Mouse (Mus musculus) leukemia stem cell, adult 10-12 weeks (primary cell): ENCODE measurements around the gene Col4a2. TPM values are rescaled to one million over a fixed set of nuclear protein-coding genes. Genes with fewer than 3 reads are reported as not detected.

Source experiments
- polyA plus RNA-seq: library from polyadenylated mRNA; stranded (reverse); fragments of >175 nt; gene quantifications from 2 replicates; pipeline ENCODE4 v1.2.3, GENCODE M21; 2012; ENCODE audit warnings: low replicate concordance

Col4a2 gene
- polyA plus RNA-seq: 13.6 and 20.9 TPM in 2 replicates

DNA sequence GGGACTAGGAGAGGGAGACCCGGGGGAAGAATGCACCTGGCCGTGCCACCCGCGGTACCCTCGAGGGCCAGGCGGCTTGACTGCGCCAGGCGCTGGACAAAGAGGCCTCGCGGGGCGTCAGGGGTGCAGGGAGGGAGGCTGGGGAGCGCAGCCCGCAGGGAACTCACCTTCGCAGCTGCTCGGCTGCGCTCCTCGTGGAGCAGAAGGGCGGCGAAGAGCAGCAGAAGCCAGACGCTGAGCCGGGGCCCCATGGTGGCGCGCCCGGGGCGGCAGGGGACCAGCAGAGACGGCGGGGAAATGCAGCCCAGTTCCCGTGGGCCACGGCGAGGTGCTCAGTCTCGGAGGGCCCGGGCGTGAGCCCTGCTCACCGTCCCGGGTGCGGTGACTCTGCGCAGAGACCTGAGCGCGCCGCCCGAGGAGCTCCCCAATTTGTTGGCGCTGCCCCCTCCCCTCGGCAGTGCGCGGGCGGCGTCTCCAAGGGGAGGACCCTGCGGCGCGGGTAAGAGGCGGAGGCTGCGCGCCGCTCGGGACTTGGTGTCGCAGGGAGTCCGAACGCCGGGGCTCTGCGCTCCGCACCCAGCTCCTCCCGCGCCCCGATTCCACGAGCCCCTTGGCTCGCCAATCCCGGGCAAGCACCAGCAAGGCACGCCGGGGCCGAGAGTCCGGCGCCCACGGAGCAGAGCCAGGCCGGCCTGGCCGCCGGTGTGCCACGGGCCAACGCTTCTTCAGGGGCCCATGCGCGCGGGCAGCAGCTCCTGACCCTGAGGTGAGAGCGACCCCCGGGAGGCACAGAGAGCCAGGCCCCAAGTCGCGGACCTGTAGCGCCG is at the start of gene Col4a2, which contains the start of gene Col4a1:
TSS of gene Col4a2 (plus strand) at position 457 of the 827 bp plus-strand sequence.
TSS of gene Col4a1 (minus strand) at position 478 of the 827 bp plus-strand sequence.

DNA sequence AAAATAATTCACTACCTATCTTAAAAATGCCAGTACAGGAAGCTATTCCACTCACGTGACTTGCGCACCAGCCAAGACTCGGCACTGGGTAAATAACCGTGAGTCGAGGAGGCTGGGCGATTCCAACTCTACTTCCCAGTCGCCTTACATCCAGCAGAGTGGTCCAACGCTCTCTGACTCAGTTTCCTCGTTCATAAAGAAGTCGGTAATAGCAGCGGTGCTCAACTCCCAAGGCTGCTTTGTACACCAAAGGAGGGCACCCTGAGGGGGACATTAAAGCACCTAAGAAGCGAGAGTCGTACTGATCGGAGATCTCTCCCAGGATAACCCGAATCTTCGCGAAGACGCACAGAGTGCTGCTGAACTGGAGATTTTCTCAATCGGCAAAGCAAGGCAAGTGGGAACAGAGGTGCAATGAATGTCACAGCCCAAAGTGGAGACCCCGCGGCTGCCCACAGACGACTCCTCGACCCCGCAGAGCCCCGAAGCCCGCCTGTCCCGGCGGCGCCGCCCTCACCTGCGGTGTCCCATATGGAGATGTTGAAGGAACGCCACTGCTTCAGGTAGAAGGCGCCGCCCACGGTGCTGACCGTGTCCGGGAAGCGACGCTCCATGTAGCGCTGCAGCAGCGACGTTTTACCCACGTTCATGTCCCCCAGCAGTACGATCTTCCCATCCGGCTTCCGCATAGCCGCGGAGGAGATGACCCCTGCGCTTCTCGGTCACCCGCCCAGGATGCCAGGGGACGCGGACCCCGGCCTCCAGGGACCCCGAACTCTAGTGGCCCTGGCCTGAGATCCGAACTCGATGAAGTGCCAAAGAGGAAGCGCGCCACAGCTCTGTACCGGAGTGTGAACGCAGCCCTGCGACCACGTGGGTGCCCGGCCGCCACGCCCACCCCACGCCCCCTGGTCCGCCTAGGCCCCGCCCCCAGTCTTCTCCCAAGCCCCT is 165.5 kb downstream of the Col4a2 start, which contains the start of gene Rab20:
TSS of gene Rab20 (minus strand) at position 900 of the 951 bp plus-strand sequence.

DNA sequence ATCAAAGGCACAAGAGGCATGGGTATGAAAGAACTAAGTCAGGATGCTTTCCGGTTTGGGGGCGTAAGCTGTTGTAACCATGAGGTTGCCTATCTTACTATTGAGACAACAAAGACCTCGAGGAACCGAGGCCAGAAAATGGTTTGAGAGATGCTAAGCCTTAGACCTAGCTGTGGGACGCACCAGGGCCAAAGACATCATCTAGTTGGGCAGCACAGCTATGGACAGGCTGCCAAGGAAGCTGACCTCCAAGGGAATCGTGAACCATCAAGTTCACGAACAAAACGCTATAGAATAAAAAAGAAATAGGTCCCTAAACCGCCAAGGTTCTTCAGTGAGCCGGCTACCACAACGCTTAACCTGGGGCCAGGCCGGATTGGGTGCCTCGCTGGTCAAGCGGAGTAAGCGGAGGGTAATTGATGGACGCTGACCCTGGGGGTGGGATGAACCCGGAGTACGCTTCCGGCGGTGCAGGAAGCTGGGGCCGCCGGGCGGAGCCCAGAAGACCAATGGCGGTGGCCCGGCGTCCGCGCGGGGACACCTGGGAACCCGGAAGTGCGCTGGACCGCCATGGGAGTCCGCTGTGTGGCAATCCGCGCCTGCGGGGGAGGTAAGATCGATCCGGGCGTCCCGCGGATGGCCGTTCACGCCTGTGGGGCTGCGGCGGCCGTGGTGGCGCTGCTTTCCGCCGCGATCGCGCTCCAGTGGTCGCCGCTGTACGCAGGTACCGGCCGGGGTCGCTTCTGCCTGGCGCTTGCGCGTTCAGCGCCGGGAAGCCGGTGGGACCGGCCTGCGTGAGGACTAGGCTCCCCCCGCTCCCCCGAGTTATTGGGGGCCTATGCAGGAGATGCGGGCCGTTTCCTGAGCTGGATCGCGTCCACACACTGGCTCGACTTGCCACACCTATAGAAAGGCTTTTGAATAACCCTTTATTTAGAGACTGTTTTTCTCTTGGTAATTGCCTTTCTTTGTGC is 184.7 kb downstream of the Col4a2 start, which contains the start of gene Naxd:
TSS of gene Naxd (plus strand) at position 490 of the 974 bp plus-strand sequence.

Other genes starting within 250 kb of the Col4a2 start
- 23.1 and 35.9 TPM in 2 replicates for gene Col4a1, start within 50 bp of the Col4a2 start, polyA plus RNA-seq
- 2.9 and 5.5 TPM in 2 replicates for gene Rab20, start 165.9 kb downstream of the Col4a2 start, polyA plus RNA-seq
- gene Naxd, start 184.7 kb downstream of the Col4a2 start, polyA plus RNA-seq: 26.9 and 49.5 TPM in 2 replicates
- 40.5 and 52.0 TPM in 2 replicates for gene Cars2, start 238.0 kb downstream of the Col4a2 start, polyA plus RNA-seq
- gene Ing1, start 242.8 kb downstream of the Col4a2 start, polyA plus RNA-seq: 15.3 and 21.3 TPM in 2 replicates